Mouse (Mus musculus) left cerebral cortex, postnatal 14 days (tissue): ENCODE data around the gene Shisa8. TPM values are rescaled to one million over a fixed set of nuclear protein-coding genes. Genes with fewer than 3 reads are reported as not detected.

ENCODE experiments used
- DNase-seq, 2 experiments: peaks; one replicate each; pipeline ENCODE4 v3.0.0; 2021 to 2022; ENCODE audit warnings: low spot score in 2 of 2, mixed read lengths in 1 of 2
- intact Hi-C: fragments of 180-260 bp; cut with DNase I; formaldehyde crosslinking; loops from one replicate; pipeline ENCODE4 v1.15.1; 2025
- total RNA-seq, 2 experiments: library from RNA; stranded (reverse); gene quantifications; 2 replicates each; pipeline ENCODE4 v1.2.3; 2021

Shisa8 gene
- total RNA-seq, 2 experiments from 2014 or later = 4.1 to 4.7 TPM

DNA sequence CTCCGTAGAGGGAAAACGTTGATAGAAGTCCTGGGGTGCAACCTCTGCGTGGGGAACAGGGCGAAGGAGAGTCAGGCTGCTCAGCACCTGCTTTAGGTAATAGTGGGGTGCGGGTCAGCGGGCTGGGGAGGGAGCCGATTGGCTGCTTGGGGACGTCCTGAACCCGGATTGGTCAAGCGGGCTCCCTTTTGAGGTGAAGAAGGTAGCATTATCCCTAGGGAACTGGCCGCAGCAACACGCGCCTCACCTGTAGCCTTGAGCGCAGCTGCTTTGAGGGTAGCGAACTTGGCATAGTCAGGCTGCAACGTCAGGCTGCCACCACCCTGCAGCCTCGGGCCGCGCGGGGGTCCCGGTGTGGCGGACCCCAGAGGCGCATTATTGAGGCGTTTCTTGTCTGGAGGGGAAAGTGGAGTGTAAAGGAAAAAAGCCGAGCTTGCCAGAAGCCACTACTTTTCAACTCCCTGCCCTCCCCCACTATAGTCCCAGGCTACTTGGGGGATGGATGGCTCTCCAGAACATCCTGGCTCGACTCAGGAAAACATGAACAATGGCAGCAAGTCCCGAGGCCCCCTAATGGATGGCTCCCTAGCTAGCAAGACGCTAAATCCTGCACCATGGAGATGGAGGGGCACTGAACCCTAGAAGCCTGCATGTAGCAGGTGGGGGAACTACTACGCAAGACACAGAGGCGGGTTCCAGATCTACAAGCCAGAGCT, 5.0 kb downstream of the Shisa8 start:
- no peak for DNase-seq
- intact Hi-C loops = no loop called here

DNA sequence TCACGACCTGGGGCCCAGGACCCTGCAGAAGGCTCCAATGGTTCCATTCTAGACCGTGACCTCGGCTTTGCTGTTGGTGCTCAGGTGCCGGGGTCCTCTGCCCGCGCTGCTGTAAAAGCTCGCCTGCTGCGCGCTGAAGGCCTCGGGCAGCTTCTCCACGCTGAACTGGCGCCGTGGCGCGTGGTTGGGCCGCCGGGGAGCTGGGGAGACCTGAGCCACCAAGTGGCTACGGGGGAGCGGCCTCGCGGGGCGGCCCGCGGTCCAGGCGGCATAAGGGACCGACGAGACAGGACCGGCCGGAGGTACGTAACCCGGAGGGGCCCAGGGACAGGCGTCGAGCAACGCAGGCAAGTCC, 5.5 kb downstream of the Shisa8 start:
- DNase-seq = no peak
- intact Hi-C loops = no loop called here

DNA sequence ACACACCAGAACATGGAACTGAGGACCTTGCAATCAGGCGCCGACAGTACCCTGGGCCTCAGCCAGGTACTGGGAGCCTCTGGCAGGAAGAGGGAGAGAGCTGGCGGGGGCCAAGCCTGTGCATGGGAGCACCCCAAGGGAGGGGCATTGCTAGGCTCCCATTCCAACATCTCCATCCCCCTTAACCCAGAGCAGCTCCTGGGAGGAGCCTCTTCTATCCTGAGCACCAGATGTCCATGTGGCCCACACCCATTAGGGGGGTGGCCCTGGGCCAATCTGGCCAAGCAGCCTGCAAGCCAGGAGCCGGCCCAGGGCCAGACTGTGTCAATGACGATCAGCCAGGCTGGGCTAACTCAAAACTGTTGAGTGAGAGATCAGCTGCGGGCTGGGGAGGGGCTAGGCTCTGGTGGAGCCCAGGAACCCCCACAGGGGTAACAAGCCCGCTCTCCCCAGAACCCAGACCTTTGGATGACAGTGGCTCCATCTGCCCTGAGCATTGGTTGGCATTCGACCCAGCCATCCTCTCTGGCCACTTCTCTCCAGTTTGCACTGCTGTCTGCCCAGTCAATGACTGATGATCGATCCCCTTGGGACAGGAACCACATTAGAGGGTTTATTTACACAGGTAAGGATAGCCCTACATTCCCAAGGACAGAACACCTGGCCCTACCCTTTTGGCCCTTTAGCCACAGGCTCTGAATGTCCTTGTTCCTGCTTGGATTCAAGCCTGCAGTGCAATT, 6.1 kb downstream of the Shisa8 start:
- peak in 1 of 2 experiments; percentile 41 for DNase-seq
- intact Hi-C loops = no loop called here

DNA sequence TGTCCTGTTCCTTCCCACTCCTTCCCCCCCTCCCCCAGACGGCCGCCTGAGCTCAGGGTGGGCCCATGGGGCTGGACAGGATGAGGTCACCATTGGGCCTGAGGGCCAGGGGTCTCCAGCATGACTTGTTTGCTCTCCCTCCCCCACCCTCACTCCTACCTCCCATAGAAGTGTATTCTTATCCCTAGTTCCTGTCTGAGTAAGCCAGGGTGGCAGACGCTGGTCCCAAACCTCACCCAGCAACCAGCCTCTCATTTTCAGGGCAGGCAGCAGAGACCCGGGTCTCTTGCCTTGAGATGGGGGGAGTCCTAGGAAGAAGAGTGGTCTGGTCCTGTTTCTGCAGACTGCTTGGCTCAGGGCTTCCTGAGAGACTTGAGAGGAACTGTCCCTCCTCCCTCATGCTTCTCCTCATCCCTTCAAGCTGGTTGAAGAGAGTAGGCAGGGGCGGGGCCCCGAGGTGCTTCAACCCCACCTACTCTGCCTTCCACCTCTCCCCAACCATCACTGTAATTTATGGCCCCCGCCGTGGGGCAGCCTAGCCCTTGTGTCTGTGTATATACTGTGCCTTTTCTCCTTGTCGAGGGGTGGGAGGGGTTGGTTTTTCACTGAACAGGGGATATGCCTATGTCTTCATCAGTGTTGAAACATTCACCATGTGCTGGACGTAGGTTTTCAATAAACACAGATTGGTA, 7.8 kb downstream of the Shisa8 start:
- intact Hi-C loops = no loop called here
- no peak for DNase-seq

DNA sequence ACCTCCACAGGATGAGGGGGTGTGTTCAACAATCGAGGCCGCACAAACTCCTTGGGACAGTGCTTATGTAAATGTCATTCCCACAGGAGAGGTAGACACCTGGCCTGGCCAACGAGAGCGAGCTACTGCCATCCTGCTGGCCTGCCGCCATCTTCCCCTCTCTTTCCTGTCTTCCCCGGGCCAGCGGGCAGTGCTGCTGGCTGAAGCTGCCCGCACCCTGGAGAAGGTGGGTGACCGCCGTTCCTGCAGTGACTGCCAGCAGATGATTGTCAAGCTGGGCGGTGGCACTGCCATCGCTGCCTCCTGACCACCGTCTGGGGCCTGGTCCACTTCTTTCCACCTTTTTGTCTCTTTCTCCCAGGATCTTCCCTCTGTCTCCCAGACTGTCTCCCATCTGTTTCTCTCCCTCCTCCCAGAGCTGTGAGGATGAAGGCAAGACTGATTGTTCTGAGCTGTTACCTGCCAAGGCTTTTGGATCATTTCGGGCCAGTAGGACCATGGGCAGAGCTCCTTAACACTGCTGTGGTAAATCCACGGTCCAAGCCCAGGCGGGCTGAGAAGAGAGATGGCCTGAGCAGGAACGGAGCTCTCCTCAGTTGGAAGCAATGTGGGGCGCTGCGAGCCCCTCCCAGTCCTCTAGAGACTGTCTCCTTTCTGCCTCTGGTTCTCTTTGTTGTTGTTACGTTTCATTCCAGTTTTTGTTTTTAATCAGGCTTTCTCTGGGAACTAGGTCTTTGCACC, 8.8 kb downstream of the Shisa8 start:
- intact Hi-C loops = no loop called here
- DNase-seq = no peak

DNA sequence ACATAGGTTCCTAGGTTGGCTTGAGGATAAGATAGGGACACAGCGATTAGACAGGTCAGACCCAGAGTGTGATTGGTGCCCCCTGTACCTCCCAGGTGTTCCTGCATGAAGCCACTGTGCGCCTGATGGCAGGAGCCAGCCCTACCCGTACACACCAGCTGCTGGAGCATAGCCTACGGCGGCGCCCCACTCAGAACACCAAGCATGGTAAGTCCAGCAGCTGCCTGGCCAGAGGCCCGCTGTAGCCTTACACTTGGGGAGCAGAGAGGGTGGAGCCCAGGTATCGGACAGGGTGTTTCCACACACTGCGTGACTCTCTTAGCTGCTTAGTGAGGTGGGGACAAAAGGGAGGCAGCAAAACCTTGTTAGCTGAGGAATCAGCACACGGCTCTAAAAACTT, 9.5 kb downstream of the Shisa8 start:
- intact Hi-C loops = no loop called here
- no peak for DNase-seq

DNA sequence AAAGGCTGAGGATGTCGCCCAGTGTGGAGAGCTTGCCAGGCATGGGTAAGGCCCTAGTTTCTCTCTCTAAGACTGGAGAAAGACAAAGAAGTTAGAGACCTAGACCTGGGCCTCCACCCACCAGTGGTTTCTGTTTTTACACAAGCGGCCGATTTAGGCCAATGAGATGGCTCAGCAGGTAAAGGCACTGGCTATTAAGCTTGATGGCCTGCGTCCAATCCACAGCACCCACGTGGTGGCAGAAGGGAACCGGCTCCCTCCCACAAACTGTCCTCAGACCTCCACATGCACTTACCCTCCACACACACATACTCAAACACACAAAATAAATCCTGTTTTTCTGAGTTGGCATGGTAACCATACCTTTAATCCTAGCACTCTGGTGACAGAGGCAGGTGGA, 10.5 kb downstream of the Shisa8 start:
- intact Hi-C loops = no loop called here
- no peak for DNase-seq

DNA sequence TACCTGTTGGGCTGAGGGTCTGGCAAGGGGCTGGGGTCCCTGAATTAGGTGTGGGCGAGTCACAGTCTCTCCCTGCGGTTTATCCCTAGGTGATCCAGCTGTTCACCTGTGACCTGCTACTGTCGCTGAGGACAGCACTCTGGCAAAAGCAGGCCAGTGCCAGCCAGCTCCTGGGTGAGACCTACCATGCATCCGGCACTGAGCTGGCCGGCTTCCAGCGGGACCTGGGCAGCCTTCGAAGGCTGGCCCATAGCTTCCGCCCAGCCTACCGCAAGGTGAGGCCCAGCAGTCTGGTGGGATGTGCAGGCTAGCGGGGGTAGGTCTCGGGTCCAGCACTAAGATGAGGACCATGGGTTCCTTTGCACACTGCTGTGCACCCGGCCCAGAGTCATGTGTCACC, 13.1 kb downstream of the Shisa8 start:
- intact Hi-C loops = no loop called here
- DNase-seq = no peak

DNA sequence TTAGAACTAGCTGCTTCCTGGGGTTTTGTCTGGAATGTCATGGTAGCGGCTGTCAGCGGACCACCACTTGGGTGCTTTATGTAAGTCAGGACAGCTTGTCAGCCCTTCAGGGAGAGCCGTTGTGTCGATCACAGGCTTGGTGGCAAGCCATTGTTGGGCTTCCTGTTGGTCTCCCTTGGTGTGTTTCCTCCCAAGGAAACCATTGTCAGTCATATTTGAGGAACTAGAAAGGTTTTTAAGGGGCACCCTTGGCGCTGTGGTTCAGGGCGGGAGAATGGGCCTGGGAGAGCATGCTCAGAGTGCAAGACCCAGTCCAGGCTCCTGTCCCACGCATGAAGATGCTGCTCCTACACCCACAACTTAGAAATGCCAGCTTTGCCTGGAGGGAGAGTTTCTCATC, 14.3 kb downstream of the Shisa8 start:
- intact Hi-C loops = no loop called here
- DNase-seq = no peak

DNA sequence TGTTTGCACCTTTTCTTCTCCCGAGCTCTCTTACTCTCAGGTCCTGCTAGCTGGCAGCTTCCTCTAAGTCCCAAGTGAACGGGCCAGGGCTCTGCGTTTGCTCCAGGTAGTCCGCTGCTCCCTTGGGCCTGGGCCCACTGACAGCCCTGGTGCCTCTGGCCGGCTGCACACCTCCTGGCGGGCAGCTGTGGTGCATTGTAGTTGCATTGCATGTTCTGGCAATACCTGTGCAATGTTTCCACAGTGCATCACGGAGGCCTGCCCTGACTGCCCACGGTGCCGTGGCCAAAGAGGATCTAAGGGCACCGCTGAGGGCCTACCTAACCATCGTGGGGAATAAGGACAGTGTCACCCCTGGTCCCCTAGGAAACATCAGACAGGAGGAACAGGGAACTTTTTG, 14.7 kb downstream of the Shisa8 start:
- intact Hi-C loops = no loop called here
- DNase-seq = no peak

DNA sequence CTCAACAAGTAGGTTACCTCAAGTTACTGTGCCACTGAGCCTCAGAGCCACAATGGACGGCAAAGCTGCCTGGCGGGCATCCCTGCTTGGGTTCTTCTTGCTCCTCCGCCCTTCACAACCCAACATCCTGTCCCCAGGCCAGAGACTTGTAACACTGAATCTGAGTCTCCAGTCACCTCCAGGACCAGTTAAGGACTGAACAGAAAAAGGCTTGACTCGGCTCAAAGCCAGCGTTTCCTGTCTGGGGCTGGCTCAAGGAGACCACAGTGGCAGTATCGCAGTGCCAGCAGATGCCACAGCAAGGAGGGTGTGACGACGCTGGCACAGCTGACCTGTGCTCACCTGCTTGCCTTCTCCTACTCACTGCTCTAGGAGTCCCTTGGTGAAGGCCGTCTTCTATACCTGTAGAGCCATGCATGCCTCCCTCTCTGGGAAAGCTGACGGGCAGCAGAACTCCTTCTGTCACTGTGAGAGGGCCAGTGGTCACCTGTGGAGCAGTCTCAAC, 15.3 kb downstream of the Shisa8 start:
- DNase-seq = no peak

DNA sequence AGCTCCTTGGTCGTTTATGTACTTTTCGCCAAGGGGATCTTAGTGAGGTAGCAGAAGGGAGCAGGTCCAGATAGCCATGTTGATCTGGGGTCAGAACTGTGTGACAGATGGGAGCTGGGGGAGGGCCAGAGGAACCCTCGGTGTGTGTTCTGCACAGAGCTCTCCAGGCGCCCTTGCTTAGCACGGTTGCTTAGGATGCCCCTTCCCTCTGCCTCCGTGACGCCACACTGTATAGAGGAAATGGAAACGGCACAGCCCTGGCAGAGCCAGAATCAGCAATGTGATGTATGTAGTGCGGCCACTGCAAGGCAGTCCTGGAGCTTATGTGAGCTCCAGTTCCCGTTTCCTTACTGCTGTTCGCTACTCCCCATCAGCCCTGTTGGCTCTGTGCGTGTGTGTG, 16.3 kb downstream of the Shisa8 start:
- intact Hi-C loops = no loop called here
- no peak for DNase-seq

More for the DNA sequence above, 15.3 kb downstream of the Shisa8 start:
- intact Hi-C loops = no loop called here

DNA sequence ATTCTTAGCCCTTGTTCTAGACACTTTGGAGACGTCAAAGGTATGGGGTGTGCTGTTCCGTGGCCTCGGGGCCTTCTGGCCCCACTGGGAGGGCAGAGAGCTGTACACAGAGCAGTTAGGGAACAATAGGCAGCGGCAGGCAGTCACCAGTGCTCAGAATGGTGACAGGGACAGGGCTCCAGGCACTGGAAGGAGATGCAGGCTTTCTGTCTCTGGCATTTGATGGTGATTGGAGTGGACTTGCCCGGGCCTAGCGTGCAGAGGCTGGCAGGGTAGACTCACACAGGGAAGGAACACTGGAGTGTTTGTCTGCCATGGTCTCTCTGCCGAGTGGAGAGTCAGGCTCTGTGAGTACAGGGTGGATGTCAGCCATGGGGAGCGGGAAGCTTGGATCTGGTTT, 20.0 kb downstream of the Shisa8 start:
- intact Hi-C loops = no loop called here
- DNase-seq = no peak

DNA sequence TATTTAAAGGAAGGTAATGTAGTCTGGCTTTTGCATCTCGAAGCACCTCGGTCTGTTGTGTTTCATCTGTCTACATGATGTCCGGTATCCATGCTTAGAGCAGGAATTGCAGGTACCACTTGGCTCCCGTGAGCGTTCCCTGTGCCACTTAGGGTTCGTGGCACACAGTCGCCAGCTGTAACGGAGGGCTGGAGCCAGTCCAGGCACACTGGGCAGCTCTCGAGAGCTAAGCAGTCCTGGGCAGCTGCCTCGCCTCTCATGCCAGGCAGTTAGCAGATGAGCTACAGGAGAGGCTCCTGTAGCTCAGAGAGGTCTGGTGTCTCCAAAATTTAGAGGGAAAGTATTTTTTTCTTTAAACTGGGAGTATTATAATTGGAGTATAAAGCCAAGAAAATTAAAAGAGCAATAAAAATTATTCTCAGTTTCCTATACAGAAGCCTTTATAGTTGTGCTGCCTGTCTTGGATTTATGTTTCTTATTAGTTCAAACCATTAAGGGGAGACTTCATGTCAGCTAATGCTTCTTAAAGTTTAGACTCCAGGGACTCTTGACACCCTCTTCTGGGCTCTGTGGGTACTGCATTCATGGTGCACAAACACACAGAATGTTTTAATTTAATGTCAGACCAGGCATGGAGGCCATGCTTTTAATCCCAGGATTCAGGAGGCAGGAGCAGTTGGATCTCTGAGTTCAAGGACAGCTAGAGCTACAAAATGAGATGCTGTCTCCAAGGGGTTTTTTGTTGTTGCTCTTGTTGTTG, 24.0 kb downstream of the Shisa8 start:
- intact Hi-C loops = no loop called here
- no peak for DNase-seq

DNA sequence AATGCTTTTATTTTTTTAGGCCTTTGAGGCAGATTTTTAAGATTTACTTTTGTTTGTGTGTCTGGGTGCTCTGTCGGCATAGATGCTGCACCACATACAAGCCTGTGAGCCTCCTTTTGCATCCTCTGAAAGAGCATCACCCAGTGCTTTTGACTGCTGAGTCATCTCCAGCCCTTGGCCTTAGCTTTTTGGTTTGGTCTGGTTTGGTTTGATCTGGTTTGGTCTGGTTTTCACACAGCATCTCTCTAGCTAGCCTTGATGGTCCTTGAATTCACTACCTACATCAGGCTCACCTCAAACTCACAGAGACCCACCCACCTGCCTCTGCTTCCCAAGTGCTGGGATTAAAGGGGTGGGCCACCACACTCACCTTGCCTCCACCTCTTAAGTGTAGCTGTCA, 24.7 kb downstream of the Shisa8 start:
- intact Hi-C loops = no loop called here
- DNase-seq = no peak

DNA sequence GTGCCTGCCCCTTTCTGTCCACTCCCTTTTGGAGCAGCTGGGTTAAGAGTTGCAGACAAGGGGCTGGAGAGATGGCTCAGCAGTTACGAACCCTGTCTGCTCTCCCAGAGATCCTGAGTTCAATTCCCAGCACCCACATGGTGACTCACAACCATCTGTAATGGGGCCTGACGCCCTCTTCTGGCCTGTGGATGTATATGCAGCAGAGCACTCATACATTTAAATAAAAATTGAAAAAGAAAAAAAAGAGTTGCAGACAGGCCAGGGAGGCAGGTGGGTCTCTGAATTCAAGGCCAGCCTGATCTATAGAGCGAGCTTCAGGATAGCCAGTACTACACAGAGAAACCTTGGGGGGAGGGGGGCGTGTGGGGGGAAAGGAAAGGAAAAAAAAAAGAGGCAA, 25.2 kb downstream of the Shisa8 start:
- no peak for DNase-seq
- intact Hi-C loops = no loop called here

DNA sequence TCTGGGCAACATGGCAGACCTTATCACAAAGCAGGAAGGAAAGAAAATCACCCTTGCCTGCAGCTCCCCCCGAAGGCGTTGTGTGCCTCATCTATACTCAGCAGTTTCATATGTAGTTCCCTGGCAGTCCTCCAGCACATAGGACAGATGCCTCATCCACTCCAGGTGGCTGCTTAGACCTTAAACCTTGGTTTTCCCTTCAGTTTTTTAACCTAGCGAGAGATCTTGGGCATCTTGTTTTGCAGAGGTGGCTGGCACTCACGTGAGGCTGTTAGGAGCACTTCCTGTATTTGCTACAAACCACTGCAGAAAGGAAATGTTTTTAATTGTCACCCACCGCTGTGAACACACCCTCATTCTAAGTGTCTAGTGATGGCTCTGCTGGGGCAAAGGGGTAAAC, 25.7 kb downstream of the Shisa8 start:
- intact Hi-C loops = no loop called here
- DNase-seq = peak in 1 of 2 experiments; percentile 32

DNA sequence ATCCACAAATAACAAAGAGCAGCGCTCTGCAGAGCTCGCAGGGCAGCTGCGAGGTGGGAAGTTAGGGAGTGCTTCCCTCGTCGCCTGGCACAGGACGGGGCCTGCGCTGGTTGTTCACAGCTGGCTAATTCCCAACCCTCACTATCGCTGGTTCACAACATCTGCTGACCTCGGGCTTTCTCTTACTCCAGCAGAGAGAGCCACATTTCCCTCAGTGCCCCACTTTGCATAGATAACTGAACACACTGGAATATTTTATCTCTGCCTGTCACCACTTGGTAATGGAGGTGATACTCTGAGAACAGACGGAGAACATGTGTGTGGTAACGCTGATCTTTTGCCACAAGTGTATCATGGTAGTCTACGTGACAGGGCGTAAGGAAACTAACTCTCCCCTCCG, 26.5 kb downstream of the Shisa8 start:
- intact Hi-C loops = no loop called here
- DNase-seq = no peak

DNA sequence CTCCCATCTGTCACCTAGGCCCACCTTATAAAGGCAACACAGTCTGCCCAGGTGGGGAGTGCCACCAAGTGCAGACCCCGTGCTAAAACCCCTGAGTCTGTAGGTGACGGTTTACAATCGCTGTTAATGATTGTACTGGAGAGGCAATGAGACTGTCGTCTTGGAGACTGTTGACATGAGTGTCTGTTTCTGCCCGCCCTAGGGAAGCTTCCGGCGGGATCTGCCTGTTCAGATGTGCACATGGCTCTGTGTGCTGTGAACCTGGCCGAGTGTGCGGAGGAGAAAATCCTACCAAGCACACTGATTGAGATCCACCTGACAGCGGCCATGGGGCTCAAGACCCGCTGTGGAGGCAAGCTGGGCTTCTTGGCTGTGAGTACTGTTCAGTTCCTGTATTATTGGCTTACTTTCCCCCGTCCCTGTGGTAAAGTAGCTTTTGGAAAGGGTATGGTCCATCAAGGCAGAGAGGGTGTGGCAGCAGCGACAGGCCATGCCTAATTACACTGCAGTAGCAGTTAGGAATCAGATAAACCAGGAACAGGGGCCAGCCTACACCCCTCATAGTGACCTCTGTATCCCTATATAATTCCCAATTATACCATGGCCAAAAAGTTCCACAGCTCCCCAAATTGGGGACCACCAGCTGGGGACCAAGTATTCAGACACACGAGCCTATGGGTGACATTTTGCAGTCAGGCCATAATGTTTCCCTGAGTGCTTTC, 27.4 kb downstream of the Shisa8 start:
- DNase-seq = no peak
- intact Hi-C loops = no loop called here
